Mouse (Mus musculus) hindbrain, embryonic 13.5 days (tissue): ENCODE measurements around the gene Gm10300. TPM values are rescaled to one million over a fixed set of nuclear protein-coding genes. Genes with fewer than 3 reads are reported as not detected.

Experiments
- ATAC-seq: fragments of 200-750 bp; cut with Nextera tagmentation; 2 replicates; pipeline ENCODE4 v1.8.0; 2017; ENCODE audit warnings: moderate TSS enrichment; ENCODE audit not compliant: low FRiP score
- H3K27ac ChIP-seq: fragments of 300-500 bp; sonication (generic); 2 replicates; pipeline ENCODE4 v1.5.1; 2015; ENCODE audit warnings: inconsistent platforms, mild to moderate bottlenecking, moderate library complexity
- H3K27me3 ChIP-seq: fragments of 300-500 bp; sonication (generic); 2 replicates; pipeline ENCODE4 v1.6.1; 2015; ENCODE audit warnings: mild to moderate bottlenecking, inconsistent platforms
- H3K36me3 ChIP-seq: fragments of 300-500 bp; sonication (generic); 2 replicates; pipeline ENCODE4 v1.6.1; 2015; ENCODE audit warnings: mild to moderate bottlenecking, inconsistent platforms
- H3K4me1 ChIP-seq: fragments of 300-500 bp; sonication (generic); replicated peaks from 2 replicates; pipeline ENCODE4 v1.6.1; 2015; ENCODE audit warnings: inconsistent platforms
- H3K4me2 ChIP-seq: fragments of 300-500 bp; sonication (generic); 2 replicates; pipeline ENCODE4 v1.6.1; 2015; ENCODE audit warnings: inconsistent platforms, mild to moderate bottlenecking, moderate library complexity
- H3K4me3 ChIP-seq: fragments of 300-500 bp; sonication (generic); 2 replicates; pipeline ENCODE4 v1.5.1; 2015; ENCODE audit warnings: mild to moderate bottlenecking, inconsistent platforms
- H3K9ac ChIP-seq: fragments of 300-500 bp; sonication (generic); 2 replicates; pipeline ENCODE4 v1.6.1; 2015; ENCODE audit warnings: mild to moderate bottlenecking, inconsistent platforms
- H3K9me3 ChIP-seq: fragments of 300-500 bp; sonication (generic); 2 replicates; pipeline ENCODE4 v1.6.1; 2016; ENCODE audit warnings: inconsistent platforms
- WGBS: fragments of 180-500 bp; shearing (Covaris S2); methylation state at CpG from one replicate; pipeline ENCODE4 v1.1.7; 2015; 5-methylcytosine and 5-hydroxymethylcytosine counted together
- polyA plus RNA-seq: library from polyadenylated mRNA; unstranded; fragments of >200 nt; fragmentation: Nextera tagmentation; extraction: Ambion mirVana; gene quantifications from 2 replicates; pipeline ENCODE4 v1.2.1, GENCODE M21; 2015

The Gm10300 gene
- polyA plus RNA-seq, 1 experiment from 2014 or later = not detected

DNA sequence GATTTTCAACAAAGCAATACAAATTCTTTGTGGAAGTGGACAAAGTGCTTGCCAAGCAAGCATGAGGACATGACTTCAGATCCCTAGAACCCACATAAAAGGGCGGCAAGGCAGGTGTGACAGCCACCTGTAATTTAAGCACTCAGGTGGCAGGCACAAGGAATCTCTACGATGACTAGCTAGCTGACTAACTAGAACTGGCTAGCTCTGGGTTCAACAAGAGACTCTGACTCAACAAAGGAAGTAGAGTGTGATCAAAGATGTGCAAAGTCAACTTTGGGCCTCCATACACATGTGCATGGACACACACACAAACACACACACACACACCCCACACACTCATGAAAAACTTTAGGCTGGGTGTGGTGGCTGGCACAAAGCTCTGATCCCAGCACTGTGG, 35.0 kb upstream of the Gm10300 start:
- Histone ChIP-seq H3K27ac (no peak overlapping the region; the same call in 1 of the 2 replicates), H3K4me3 (no peak overlapping the region), H3K4me1 (peaks cover 65% of the 10 kb centered on the region), H3K36me3 (no peaks in the 10 kb centered on the region), H3K9ac (no peak overlapping the region), H3K27me3 (no peaks in the 10 kb centered on the region), H3K4me2 (no peak overlapping the region), H3K9me3 (no peaks in the 10 kb centered on the region)
- ATAC-seq = no peak
- 100% methylated on average over 2 of the region's 2 CpGs for WGBS

DNA sequence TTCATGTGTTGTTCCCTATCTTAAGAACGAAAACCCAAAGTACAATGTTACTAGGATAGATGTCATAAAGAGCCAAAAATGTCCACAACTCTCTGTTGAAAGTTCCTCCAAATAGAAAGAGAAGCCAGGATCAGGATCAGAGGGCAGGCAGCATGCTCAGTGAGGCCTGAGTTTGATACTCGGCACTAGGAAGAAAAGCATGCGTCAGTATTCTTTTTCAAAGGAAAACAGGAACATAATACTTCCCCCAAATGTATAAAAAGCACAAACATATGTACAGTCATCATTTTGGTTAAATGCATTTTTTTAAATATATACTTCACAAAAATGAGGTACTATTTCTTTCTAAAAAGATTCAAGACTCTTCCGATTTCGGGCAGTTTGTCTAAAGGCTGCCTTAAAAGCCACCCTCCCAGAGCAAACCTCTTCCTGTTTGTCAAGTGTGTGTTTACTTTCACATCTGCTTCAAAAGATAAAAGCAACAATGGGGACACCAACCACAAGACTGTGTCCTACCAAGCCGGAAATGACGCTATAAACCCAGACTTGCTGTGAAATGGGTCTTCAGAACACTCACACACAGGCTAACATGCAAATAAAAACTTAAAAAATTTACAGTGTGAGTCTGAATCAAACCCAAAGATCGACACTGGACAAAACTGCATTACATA, 34.4 kb upstream of the Gm10300 start:
- Histone ChIP-seq H3K4me1 (peaks cover 70% of the 10 kb centered on the region), H3K4me2 (no peak overlapping the region), H3K4me3 (no peak overlapping the region), H3K27me3 (no peaks in the 10 kb centered on the region), H3K36me3 (no peaks in the 10 kb centered on the region), H3K9ac (no peak overlapping the region), H3K9me3 (no peaks in the 10 kb centered on the region), H3K27ac (no peak overlapping the region)
- WGBS = 90% methylated on average over 8 of the region's 8 CpGs
- ATAC-seq = no peak

DNA sequence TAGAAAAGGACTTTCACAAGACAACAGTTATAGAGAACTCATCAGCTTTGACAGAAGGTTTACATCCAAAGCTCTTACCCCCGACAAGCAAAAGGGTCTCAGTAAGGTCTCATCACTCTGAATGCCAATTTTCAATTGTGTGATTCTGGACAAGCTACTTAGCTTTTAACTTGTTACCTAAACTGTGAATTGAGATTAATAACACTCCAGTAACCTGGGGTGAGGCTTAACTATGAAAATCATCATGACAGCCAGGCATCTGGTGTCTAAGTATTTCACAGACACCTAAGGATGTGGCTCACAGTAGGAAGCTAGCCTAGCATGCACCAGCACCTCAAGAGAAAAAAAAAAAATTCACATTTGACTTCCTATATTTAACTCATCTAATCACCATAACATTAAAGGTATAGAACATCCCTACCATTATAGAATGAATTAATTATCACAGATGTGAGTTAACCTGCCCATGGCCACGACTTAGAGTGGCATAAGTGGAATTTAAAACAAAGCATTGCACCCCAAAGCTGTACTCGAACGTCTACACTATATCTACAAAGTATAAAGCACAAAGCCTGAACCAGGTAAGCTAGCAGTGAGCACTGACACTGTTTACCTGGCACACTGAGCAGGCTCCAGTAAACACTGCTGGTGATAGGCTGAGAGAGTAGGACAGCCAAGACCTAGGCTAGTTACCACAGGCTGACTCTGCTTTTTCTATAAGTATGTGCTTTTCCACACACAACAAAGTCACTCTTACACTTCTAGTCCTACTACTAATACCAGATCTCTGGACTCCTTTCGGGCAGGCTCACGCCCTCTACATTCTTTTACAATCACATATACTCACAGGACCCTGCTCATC, 32.8 kb upstream of the Gm10300 start:
- H3K4me3 ChIP-seq = no peak overlapping the region
- H3K4me2 ChIP-seq = no peak overlapping the region
- no peaks in the 10 kb centered on the region for H3K27me3 ChIP-seq
- peaks cover 71% of the 10 kb centered on the region for H3K4me1 ChIP-seq
- 82% methylated on average over 6 of the region's 6 CpGs for WGBS
- no peak overlapping the region for H3K9ac ChIP-seq
- no peaks in the 10 kb centered on the region for H3K36me3 ChIP-seq
- no peaks in the 10 kb centered on the region for H3K9me3 ChIP-seq
- H3K27ac ChIP-seq = 0 out of 2 replicates have a peak overlapping the region, but pooled peaks have one; percentile 3
- no peak for ATAC-seq

DNA sequence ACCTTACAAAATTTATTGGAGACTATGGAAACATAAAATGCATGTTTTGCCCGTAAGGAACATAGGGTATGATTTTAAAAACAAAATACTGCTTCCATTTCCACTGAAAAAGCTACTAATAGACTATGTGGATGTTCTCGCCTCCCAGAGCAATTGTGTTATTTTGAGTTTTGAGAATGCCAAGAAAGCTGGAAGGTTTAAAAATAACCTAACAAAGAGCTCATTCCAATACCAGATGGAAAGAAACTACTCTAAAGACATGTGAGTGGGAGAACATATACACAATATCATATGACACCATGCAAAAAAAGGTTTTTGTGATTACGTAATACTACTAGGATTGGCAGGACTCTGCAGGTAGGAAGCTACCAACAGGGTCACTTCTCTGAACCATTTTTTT, 30.8 kb upstream of the Gm10300 start:
- H3K4me2 ChIP-seq = no peak overlapping the region
- no peaks in the 10 kb centered on the region for H3K27me3 ChIP-seq
- H3K9me3 ChIP-seq = no peaks in the 10 kb centered on the region
- no peak overlapping the region for H3K9ac ChIP-seq
- no peak overlapping the region for H3K27ac ChIP-seq
- no peaks in the 10 kb centered on the region for H3K36me3 ChIP-seq
- 91% methylated on average over 3 of the region's 3 CpGs for WGBS
- no peak overlapping the region for H3K4me3 ChIP-seq
- H3K4me1 ChIP-seq = peaks cover 64% of the 10 kb centered on the region
- no peak for ATAC-seq

DNA sequence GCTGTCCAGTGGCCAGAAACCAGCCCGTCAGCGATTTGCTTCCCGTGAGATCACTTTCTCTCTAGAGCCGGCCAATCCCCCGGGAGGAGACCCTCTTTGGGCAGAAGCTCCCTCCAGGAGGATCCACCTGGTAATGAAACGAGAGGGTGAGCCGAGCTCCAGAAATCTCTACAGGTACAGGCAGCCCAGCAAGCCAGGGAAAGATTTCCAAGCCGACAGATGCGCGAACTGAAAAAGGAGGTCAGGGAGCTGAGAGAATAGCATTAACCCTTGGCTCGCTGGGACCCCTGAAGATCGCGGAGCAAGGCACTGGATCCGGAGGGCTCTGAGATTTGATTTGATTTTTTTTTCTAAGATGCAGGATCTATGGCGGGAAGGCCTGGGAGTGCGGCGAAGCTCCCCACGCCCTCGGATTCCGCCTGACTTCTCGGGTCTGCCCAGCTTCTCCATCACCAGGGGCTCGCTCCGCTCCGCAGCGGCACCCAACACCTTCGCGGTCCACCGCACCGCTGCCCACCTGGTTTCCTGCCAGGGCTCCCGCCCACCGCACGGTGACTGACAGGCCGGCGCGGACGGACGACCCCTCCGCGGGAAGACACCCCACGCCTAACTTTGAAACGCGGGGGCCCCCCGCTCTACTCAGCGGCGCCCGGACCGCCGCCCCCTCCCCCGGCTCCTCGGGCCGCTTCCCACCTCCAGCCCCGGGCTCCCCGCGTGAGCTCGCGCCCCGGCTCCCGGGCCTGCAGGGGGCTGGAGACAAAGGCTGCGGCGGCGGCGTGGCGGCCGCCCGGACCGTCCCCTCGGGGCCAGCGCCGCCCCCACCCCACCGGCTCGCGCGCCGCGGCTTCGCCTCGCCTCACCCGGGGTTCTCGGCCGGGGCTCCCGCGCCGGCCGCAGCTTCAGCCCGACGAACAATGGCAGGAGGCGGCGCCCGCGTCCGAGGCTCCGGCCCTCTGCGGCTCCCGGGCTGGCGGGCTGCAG, 26.2 kb upstream of the Gm10300 start:
- no peaks in the 10 kb centered on the region for H3K9me3 ChIP-seq
- peak overlapping the region; percentile 96 for H3K4me3 ChIP-seq
- no peaks in the 10 kb centered on the region for H3K27me3 ChIP-seq
- WGBS = under 1% methylated on average over 93 of the region's 95 CpGs
- H3K27ac ChIP-seq = peak overlapping the region; percentile 99
- ATAC-seq = peak; percentile 67
- peaks cover 57% of the 10 kb centered on the region for H3K4me1 ChIP-seq
- peak overlapping the region; percentile 99 for H3K9ac ChIP-seq
- peak overlapping the region; percentile 83 for H3K4me2 ChIP-seq
- H3K36me3 ChIP-seq = no peaks in the 10 kb centered on the region

DNA sequence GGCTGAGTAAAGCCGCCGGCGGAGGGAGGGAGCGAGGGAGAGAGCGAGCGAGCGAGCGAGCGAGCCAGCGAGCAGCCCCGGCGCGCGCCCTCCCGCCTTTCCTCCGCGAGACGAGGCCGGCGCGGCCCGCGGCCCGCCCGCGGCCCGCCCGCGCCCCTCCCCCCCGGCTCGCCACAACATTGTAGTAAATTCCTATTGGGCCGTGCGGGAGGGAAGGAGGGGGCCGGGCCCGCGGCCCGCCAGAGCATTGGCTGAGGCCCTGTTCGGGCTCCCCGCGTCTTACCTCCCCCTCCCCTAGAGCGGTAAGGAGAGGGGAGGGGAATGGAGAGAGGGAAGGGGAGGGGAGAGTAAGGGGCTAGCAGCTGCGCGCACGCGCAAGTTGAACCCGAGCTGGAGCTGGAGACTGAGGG, 25.5 kb upstream of the Gm10300 start:
- WGBS = 1% methylated on average over 15 of the region's 46 CpGs
- H3K4me1 ChIP-seq = peaks cover 53% of the 10 kb centered on the region
- H3K27ac ChIP-seq = peak overlapping the region; percentile 99
- peak overlapping the region; percentile 96 for H3K4me3 ChIP-seq
- H3K36me3 ChIP-seq = no peaks in the 10 kb centered on the region
- H3K4me2 ChIP-seq = peak overlapping the region; percentile 83
- peak overlapping the region; percentile 99 for H3K9ac ChIP-seq
- no peaks in the 10 kb centered on the region for H3K27me3 ChIP-seq
- ATAC-seq = peak; percentile 99
- no peaks in the 10 kb centered on the region for H3K9me3 ChIP-seq

DNA sequence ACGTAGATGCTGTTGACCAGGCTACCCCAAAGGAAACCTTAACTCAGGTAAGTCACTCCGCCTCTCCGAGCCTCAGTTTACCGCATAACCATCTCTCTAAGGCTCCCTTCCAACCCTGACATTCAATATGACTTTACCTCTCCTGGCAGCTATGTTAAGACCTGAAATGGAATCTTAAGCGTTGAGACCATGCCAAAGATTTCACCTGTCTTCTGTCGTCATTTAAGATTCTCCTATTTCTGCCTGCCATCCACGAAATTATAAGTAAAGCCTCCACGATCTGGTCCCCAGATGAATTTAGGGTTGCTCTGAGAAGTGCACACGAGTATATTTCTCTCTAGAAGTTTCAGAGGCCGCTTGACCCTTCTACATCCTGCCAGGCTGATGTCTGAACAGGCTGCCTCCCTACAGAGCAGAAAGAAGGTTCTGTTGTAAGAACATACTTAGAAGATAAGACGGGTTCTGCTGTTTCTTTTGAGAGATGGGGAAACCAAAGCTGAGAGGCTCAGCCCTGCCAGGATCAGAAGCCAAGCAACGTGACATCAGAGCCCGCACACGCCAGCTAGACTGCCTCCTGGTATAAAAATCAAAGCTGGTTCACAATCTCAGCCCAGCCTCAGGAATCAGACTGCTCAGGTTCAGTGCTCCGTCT, 24.8 kb upstream of the Gm10300 start:
- Histone ChIP-seq H3K4me2 (peak overlapping the region; percentile 83), H3K27me3 (no peaks in the 10 kb centered on the region), H3K27ac (no peak overlapping the region), H3K9ac (peak overlapping the region; percentile 58), H3K36me3 (no peaks in the 10 kb centered on the region), H3K9me3 (no peaks in the 10 kb centered on the region), H3K4me1 (peaks cover 46% of the 10 kb centered on the region), H3K4me3 (peak overlapping the region; percentile 96)
- ATAC-seq = no peak
- 7% methylated on average over 15 of the region's 15 CpGs for WGBS

DNA sequence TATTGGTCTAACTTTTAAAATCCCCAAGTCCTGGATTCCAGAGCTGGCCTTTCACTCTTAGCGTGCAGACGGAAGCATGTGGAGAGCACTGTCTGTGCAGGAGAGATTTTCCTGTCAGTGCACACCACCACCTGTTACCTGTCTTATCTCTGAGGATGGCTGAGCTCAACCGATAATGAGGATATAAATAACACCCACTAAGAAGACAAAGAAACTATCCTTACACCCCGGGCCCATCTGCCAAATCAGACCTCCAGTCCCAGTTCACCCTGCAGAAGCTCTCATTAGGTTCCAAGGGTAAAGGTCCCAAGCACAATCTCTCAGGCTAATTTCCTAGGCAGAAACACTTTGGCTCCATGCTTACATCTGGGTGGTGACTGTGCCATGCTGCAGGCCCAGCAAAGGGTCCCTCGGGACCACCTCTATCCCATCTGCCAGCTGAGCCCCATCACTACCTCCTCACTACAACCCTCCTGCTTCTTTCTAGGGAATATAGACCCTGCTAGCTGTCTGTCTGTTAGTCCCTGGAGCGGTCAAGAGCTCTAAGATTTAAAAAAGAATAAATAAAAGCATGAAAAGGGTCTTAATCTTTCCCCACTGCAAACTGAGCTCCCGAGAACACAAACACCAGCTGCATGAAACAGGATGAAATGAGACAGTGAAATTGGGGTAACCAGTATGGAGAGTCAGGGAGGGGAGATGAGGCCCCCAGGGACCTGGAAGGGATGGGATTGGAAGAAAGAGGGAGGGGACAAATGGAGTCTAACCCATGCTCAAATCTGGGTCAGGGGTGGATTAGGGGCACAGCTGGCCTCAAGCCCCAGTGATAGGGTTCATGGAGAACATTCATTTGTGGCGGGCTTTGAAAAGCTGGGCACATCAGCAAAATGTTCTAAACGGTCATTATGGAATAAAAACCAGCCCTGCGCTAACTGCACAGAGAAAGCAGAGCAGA, 22.9 kb upstream of the Gm10300 start:
- 39% methylated on average over 10 of the region's 10 CpGs for WGBS
- peak overlapping the region; percentile 56 for H3K27ac ChIP-seq
- no peak for ATAC-seq

DNA sequence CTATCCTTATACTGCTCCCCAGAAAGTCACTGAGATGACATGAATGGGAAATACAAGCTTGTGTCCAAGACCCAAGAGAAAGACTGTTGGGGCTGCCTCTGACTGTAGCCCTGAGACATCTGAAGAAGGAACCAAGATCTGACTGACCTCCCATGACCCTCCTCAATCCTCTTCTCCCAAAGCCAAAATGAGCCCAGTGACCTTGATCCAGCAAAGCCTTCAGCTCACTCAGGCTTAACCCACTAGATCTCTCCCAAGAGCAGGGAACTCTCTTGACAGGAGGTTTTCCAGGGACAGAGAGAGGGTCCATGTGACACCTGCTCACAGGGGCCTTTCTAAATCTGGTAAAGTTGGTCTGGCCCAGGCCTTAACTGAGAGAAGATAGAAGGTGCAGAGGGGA, 17.2 kb upstream of the Gm10300 start:
- Histone ChIP-seq H3K4me2 (no peak overlapping the region), H3K9me3 (no peaks in the 10 kb centered on the region), H3K4me3 (no peak overlapping the region)

More for the DNA sequence above, 22.9 kb upstream of the Gm10300 start:
- H3K36me3 ChIP-seq = no peaks in the 10 kb centered on the region
- H3K4me2 ChIP-seq = no peak overlapping the region
- no peaks in the 10 kb centered on the region for H3K9me3 ChIP-seq
- no peaks in the 10 kb centered on the region for H3K27me3 ChIP-seq
- H3K4me3 ChIP-seq = no peak overlapping the region
- H3K4me1 ChIP-seq = peaks cover 32% of the 10 kb centered on the region
- no peak overlapping the region for H3K9ac ChIP-seq

DNA sequence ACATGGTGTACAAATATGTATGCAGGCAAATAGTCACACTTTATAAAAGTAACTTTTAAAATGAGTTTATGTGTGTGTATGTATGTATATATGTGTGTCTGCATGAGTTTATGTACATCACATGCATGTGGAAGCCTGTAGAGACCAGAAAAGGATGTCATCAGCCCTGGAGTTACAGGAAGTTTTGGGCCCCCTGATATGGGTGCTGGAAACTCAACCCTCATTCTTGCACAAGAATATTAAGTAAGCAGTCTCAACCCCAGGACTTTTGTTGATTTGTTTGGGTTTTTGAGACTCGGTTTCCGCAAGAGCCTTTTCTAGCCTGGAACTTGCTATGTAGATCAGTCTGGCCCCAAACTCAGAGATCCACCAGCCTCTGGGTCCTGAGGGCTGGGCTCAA, 15.0 kb upstream of the Gm10300 start:
- ATAC-seq = no peak
- Histone ChIP-seq H3K4me3 (no peak overlapping the region), H3K4me2 (no peak overlapping the region), H3K4me1 (no peaks in the 10 kb centered on the region), H3K27ac (no peak overlapping the region), H3K27me3 (no peaks in the 10 kb centered on the region), H3K9ac (no peak overlapping the region), H3K36me3 (no peaks in the 10 kb centered on the region), H3K9me3 (no peaks in the 10 kb centered on the region)
- WGBS = 89% methylated on average over 2 of the region's 2 CpGs

More for the DNA sequence above, 17.2 kb upstream of the Gm10300 start:
- no peak overlapping the region for H3K27ac ChIP-seq
- no peaks in the 10 kb centered on the region for H3K4me1 ChIP-seq
- H3K36me3 ChIP-seq = no peaks in the 10 kb centered on the region
- no peaks in the 10 kb centered on the region for H3K27me3 ChIP-seq
- no peak overlapping the region for H3K9ac ChIP-seq
- ATAC-seq = no peak
